Mouse (Mus musculus): ENCODE measurements around the gene Olfr716.
"Not testable (repeated sequence)": the region's sequence is repeated elsewhere in the genome, so short reads cannot be mapped to it uniquely, and the experiment has no call there.

Olfr716 gene

GRCm38 (mm10) chr7:107138027-107138426, at the start of gene Olfr716:
Gene Olfr716 (plus strand): TSS chr7:107138327.
- not testable (repeated sequence) for DNase-seq

- no peak for DNase-seq
Measured at GRCm38 (mm10) chr7:107092920-107093319, 45.2 kb upstream of the Olfr716 start, which contains the start of gene Olfr17. Gene Olfr17 (plus strand): TSS chr7:107093220.

DNA sequence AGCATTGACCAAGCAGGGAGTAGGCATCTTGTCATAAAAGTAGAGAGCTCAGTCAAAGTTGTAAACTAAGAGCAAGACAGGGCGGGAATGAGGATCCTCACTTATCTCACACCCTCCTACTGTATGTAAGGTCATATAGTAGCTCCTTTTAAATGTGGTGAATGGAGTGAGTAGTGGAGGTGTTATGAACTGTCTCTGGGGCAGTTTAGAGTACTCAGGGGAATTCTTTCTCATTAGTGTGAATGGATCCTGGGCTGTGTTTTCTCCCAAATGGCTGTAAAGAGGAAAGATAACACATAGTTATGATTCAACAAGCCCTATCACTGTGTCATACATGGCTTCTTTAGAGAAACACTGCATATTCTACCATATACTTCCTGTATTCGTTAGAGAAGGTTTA, 27.9 kb upstream of the Olfr716 start, which contains the start of gene Olfr715b:
TSS of gene Olfr715b (minus strand) at position 101 of the 400 bp plus-strand sequence.
- DNase-seq: not testable (repeated sequence)

- not testable (repeated sequence) for DNase-seq
Measured at GRCm38 (mm10) chr7:107130983-107131382, 7.1 kb upstream of the Olfr716 start, which contains the start of gene Olfr715. Gene Olfr715 (minus strand): TSS chr7:107131083.

GRCm38 (mm10) chr7:107166690-107167089, 28.6 kb downstream of the Olfr716 start, which contains the start of gene Nlrp14:
Gene Nlrp14 (plus strand): TSS chr7:107166990.
- DNase-seq: no peak

DNA sequence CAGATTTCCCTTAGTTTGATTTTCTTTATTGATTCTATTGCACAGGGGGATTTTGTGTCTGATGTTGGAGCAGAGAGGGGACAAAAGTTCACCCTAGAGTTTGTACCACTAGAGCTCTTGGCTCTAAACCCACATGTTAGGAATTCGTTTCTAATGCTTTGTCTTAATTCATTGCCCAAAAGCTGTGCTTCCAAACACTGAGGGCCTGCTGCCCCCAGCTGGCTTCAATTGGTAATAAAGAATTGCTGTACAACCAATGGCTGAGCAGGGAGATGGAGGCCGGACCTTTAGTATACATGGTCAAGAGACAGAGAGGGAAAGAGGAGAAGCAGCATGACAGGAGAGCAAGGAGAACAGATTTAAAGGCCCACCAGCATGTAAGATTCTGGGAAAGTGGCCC, 42.3 kb downstream of the Olfr716 start:
- DNase-seq: no peak
